Mouse (Mus musculus): ENCODE data around the gene Serinc2.

The Serinc2 gene

GRCm38 (mm10) chr4:130279105-130279504 lies at the start of gene Serinc2:
Gene Serinc2 (minus strand): TSS chr4:130279205.
- no peak for ATAC-seq (ENCODE audit: insufficient number of reproducible peaks, low FRiP score, low TSS enrichment)

GRCm38 (mm10) chr4:130327366-130327765 lies 48.4 kb upstream of the Serinc2 start:
- peak; percentile 81; the same call in 1 of the 2 replicates for ATAC-seq (ENCODE audit: insufficient number of reproducible peaks, low FRiP score, low TSS enrichment)

- no peak for ATAC-seq (ENCODE audit: insufficient number of reproducible peaks, low FRiP score, low TSS enrichment)
These were observed 46.4 kb upstream of the Serinc2 start for GRCm38 (mm10) chr4:130325446-130325845.

- no peak for ATAC-seq (ENCODE audit: insufficient number of reproducible peaks, low FRiP score, low TSS enrichment)
These were observed 44.6 kb upstream of the Serinc2 start for GRCm38 (mm10) chr4:130323607-130324006.

- no peak for ATAC-seq (ENCODE audit: insufficient number of reproducible peaks, low FRiP score, low TSS enrichment)
These were observed 44.2 kb upstream of the Serinc2 start for GRCm38 (mm10) chr4:130323165-130323564.

GRCm38 (mm10) chr4:130322567-130322966 lies 43.6 kb upstream of the Serinc2 start:
- no peak for ATAC-seq (ENCODE audit: insufficient number of reproducible peaks, low FRiP score, low TSS enrichment)

GRCm38 (mm10) chr4:130321640-130322039 lies 42.6 kb upstream of the Serinc2 start:
- ATAC-seq (ENCODE audit: insufficient number of reproducible peaks, low FRiP score, low TSS enrichment): no peak

- no peak for ATAC-seq (ENCODE audit: insufficient number of reproducible peaks, low FRiP score, low TSS enrichment)
These were observed 40.6 kb upstream of the Serinc2 start for GRCm38 (mm10) chr4:130319564-130319963.

GRCm38 (mm10) chr4:130318122-130318521 lies 39.1 kb upstream of the Serinc2 start:
- no peak for ATAC-seq (ENCODE audit: insufficient number of reproducible peaks, low FRiP score, low TSS enrichment)

GRCm38 (mm10) chr4:130316691-130317090 lies 37.7 kb upstream of the Serinc2 start:
- no peak for ATAC-seq (ENCODE audit: insufficient number of reproducible peaks, low FRiP score, low TSS enrichment)

- no peak for ATAC-seq (ENCODE audit: insufficient number of reproducible peaks, low FRiP score, low TSS enrichment)
These were observed 36.9 kb upstream of the Serinc2 start for GRCm38 (mm10) chr4:130315771-130316527.

- no peak for ATAC-seq (ENCODE audit: insufficient number of reproducible peaks, low FRiP score, low TSS enrichment)
These were observed 34.5 kb upstream of the Serinc2 start for GRCm38 (mm10) chr4:130313552-130313951.

- ATAC-seq (ENCODE audit: insufficient number of reproducible peaks, low FRiP score, low TSS enrichment): no peak
These were observed 33.5 kb upstream of the Serinc2 start for GRCm38 (mm10) chr4:130312526-130312925.

GRCm38 (mm10) chr4:130309254-130309653 lies 30.2 kb upstream of the Serinc2 start:
- no peak for ATAC-seq (ENCODE audit: insufficient number of reproducible peaks, low FRiP score, low TSS enrichment)

GRCm38 (mm10) chr4:130308231-130309081 lies 29.5 kb upstream of the Serinc2 start, which contains the start of the genes Fabp3 and Gm10570:
Gene Fabp3 (plus strand): TSS chr4:130308595.
Gene Gm10570 (minus strand): TSS chr4:130308674.
- peak; percentile 66; the same call in 1 of the 2 replicates for ATAC-seq (ENCODE audit: insufficient number of reproducible peaks, low FRiP score, low TSS enrichment)

- 0 out of 2 replicates have a peak, but pooled peaks have one; percentile 18 for ATAC-seq (ENCODE audit: insufficient number of reproducible peaks, low FRiP score, low TSS enrichment)
These were observed 28.8 kb upstream of the Serinc2 start for GRCm38 (mm10) chr4:130307851-130308230.

- no peak for ATAC-seq (ENCODE audit: insufficient number of reproducible peaks, low FRiP score, low TSS enrichment)
These were observed 28.0 kb upstream of the Serinc2 start for GRCm38 (mm10) chr4:130306796-130307630.

GRCm38 (mm10) chr4:130304746-130305145 lies 25.7 kb upstream of the Serinc2 start:
- no peak for ATAC-seq (ENCODE audit: insufficient number of reproducible peaks, low FRiP score, low TSS enrichment)

- no peak for ATAC-seq (ENCODE audit: insufficient number of reproducible peaks, low FRiP score, low TSS enrichment)
These were observed 23.4 kb upstream of the Serinc2 start for GRCm38 (mm10) chr4:130302285-130302870.

- 0 out of 2 replicates have a peak, but pooled peaks have one; percentile 18 for ATAC-seq (ENCODE audit: insufficient number of reproducible peaks, low FRiP score, low TSS enrichment)
These were observed 20.6 kb upstream of the Serinc2 start for GRCm38 (mm10) chr4:130299629-130300018.

Measured in cerebellum, adult (tissue).